Comparison of ENCODE assay signal across 8 mouse cellular contexts in genomic region chr7:102258189-102258588, GRCm38 (mm10). TPM values are rescaled to one million over a fixed set of nuclear protein-coding genes. Genes with fewer than 3 reads are reported as not detected.
DNase-seq lines count a peak whose midpoint lies in the region; ATAC-seq lines count a peak whose summit lies in the region.

No protein-coding gene starts in this region.

- peak; percentile 82 for DNase-seq in ZHBTc4 (ENCODE audit: low read depth, low spot score)
- peak; percentile 90 to 95 for DNase-seq in cerebellum, postnatal 10 days
- peak; percentile 69 to 87 for DNase-seq in frontal cortex, postnatal 25 days (ENCODE audit: low spot score in 2 of 2)
- DNase-seq in left cerebral cortex, adult 8-10 months (ENCODE audit: low spot score in 2 of 2), result peak; percentile 64 to 80
- peak; percentile 68 to 69 for DNase-seq in right cerebral cortex, postnatal 36 days (ENCODE audit: low spot score in 2 of 2)
- peak; percentile 56 to 87 for DNase-seq in urinary bladder, postnatal 4 days (ENCODE audit: low spot score in 2 of 2)

- peak; percentile 84 for ATAC-seq in inflammation-experienced regulatory T-cells, adult 6 months
- peak; percentile 77 for ATAC-seq in megakaryocyte progenitor cell, adult 5-6 weeks (replicated peaks; ENCODE audit: poor library complexity)

RNA-seq across cellular contexts. Expression of gene Rhog, which starts 2.3 kb away (rescaled TPM):
- polyA plus RNA-seq in inflammation-experienced regulatory T-cells, adult 6 months (2017; shearing (Covaris generic)), result 100 to 1,000 TPM; 135 to 199 (median 174) TPM
- 10 to 100 TPM; 34.4 to 46.5 (median 39.2) TPM for total RNA-seq in left cerebral cortex, adult 8-10 months (2022)
- 208 and 213 TPM in 2 replicates for total RNA-seq in megakaryocyte progenitor cell, adult 5-6 weeks (2015)
- total RNA-seq in megakaryocyte progenitor cell, adult 5-6 weeks (2017), result 44.7 and 47.3 TPM in 2 replicates

RNA-seq across cellular contexts. Expression of gene Stim1, which starts 9.4 kb away (rescaled TPM):
- polyA plus RNA-seq in inflammation-experienced regulatory T-cells, adult 6 months (2017; shearing (Covaris generic)), result 10 to 100 TPM; 46.3 to 50.9 (median 48.2) TPM
- 10 to 100 TPM; 87.0 to 97.5 (median 94.7) TPM for total RNA-seq in left cerebral cortex, adult 8-10 months (2022)
- 22.4 and 23.5 TPM in 2 replicates for total RNA-seq in megakaryocyte progenitor cell, adult 5-6 weeks (2015)
- total RNA-seq in megakaryocyte progenitor cell, adult 5-6 weeks (2017), result 33.5 and 36.4 TPM in 2 replicates

RNA-seq across cellular contexts. Expression of gene Pgap2, which starts 48.2 kb away (rescaled TPM):
- polyA plus RNA-seq in inflammation-experienced regulatory T-cells, adult 6 months (2017; shearing (Covaris generic)), result 10 to 100 TPM; 46.4 to 51.1 (median 47.1) TPM
- 10 to 100 TPM; 23.7 to 28.9 (median 25.5) TPM for total RNA-seq in left cerebral cortex, adult 8-10 months (2022)
- total RNA-seq in megakaryocyte progenitor cell, adult 5-6 weeks (2015), result 71.9 and 80.7 TPM in 2 replicates
- total RNA-seq in megakaryocyte progenitor cell, adult 5-6 weeks (2017), result 30.6 and 32.9 TPM in 2 replicates

RNA-seq across cellular contexts. Expression of gene Nup98, which starts 48.2 kb away (rescaled TPM):
- 10 to 100 TPM; 34.1 to 42.1 (median 39.1) TPM for polyA plus RNA-seq in inflammation-experienced regulatory T-cells, adult 6 months (2017; shearing (Covaris generic))
- 10 to 100 TPM; 40.7 to 43.0 (median 41.7) TPM for total RNA-seq in left cerebral cortex, adult 8-10 months (2022)
- total RNA-seq in megakaryocyte progenitor cell, adult 5-6 weeks (2015), result 75.3 TPM in 2 replicates
- total RNA-seq in megakaryocyte progenitor cell, adult 5-6 weeks (2017), result 41.3 and 46.1 TPM in 2 replicates

Comparison
In these comparisons a context has a peak if more than half of its experiments do, and no peak if none do; other contexts are left out.
1. Peak in every context shown above with its lines: DNase-seq and ATAC-seq.